Mouse (Mus musculus): ENCODE results near the gene Actg2.

DNA sequence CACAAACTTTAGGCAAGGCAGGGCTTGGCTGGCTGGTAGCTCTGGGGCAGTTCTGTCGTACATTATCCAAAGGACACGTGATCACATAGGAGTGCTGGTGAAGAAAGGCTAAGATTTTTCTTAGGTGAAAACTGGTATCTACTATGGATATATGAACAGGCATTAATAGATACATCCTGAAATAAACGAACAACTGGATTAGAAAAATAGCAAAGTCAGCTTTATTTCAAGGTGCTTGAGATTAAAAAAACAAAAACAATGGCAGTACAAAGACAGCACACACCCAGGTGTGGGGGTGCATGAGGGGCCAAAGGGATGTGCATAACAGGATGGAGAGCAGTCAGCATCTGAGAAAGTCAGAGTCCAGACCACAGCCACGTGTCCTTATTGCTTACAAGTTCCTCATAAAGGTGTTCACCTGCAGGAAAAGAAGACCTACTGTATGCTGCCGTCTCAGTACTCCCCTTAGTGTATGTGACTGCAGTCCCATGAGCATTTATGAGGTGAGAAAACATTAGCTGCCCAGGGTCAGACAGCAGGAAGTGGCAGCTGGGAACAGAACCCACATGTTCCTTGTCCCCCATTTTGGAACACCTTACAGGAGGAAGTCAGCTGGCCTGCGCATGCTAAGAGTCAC, 55.9 kb downstream of the Actg2 start:
- TF ChIP-seq EP300 (IDR thresholded peaks at IDR 0.05; ENCODE audit: low read depth) (no peak), CTCF (IDR thresholded peaks at IDR 0.05; ENCODE audit: low read depth) (no peak)
